Mouse (Mus musculus) liver, embryonic 15.5 days (tissue): ENCODE measurements around the gene Kcnab2. TPM values are rescaled to one million over a fixed set of nuclear protein-coding genes. Genes with fewer than 3 reads are reported as not detected.

Source experiments
- ATAC-seq: fragments of 200-750 bp; cut with Nextera tagmentation; 2 replicates; pipeline ENCODE4 v1.8.0; 2017; ENCODE audit warnings: moderate number of reproducible peaks, mild to moderate bottlenecking, moderate library complexity; ENCODE audit not compliant: insufficient read depth
- H3K27ac ChIP-seq: fragments of 300-500 bp; sonication (generic); replicated peaks from 2 replicates; pipeline ENCODE4 v1.5.1; 2015; ENCODE audit warnings: mild to moderate bottlenecking, inconsistent platforms
- H3K27me3 ChIP-seq: fragments of 300-500 bp; sonication (generic); 2 replicates; pipeline ENCODE4 v1.6.1; 2015; ENCODE audit warnings: mild to moderate bottlenecking, inconsistent platforms
- H3K36me3 ChIP-seq: fragments of 300-500 bp; sonication (generic); replicated peaks from 2 replicates; pipeline ENCODE4 v1.6.1; 2015; ENCODE audit warnings: moderate library complexity, mild to moderate bottlenecking, inconsistent platforms
- H3K4me1 ChIP-seq: fragments of 300-500 bp; sonication (generic); replicated peaks from 2 replicates; pipeline ENCODE4 v1.6.1; 2015; ENCODE audit warnings: inconsistent platforms
- H3K4me2 ChIP-seq: fragments of 300-500 bp; sonication (generic); 2 replicates; pipeline ENCODE4 v1.6.1; 2015; ENCODE audit warnings: moderate library complexity, mild to moderate bottlenecking, inconsistent platforms
- H3K4me3 ChIP-seq: fragments of 300-500 bp; sonication (generic); replicated peaks from 2 replicates; pipeline ENCODE4 v1.5.1; 2015; ENCODE audit warnings: mild to moderate bottlenecking, inconsistent platforms
- H3K9ac ChIP-seq: fragments of 300-500 bp; sonication (generic); 2 replicates; pipeline ENCODE4 v1.6.1; 2015; ENCODE audit warnings: moderate library complexity, mild to moderate bottlenecking, inconsistent platforms
- H3K9me3 ChIP-seq: fragments of 300-500 bp; sonication (generic); replicated peaks from 2 replicates; pipeline ENCODE4 v1.6.1; 2016; ENCODE audit warnings: inconsistent platforms
- WGBS: fragments of 180-500 bp; shearing (Covaris S2); methylation state at CpG from one replicate; pipeline ENCODE4 v1.1.7; 2015; ENCODE audit warnings: mixed read lengths; ENCODE audit not compliant: insufficient replicate concordance; 5-methylcytosine and 5-hydroxymethylcytosine counted together
- polyA plus RNA-seq: library from polyadenylated mRNA; unstranded; fragments of >200 nt; fragmentation: Nextera tagmentation; extraction: Ambion mirVana; gene quantifications from 2 replicates; pipeline ENCODE4 v1.2.1, GENCODE M21; 2015

Gene Kcnab2
- polyA plus RNA-seq, 1 experiment from 2014 or later = 8.5 TPM

GRCm38 (mm10) chr4:152349837-152350381, 127.8 kb downstream of the Kcnab2 start:
- Histone ChIP-seq H3K4me3 (no peak overlapping the region), H3K4me2 (no peak overlapping the region), H3K36me3 (no peaks in the 10 kb centered on the region), H3K27me3 (peaks cover 58% of the 10 kb centered on the region), H3K4me1 (peaks cover 6% of the 10 kb centered on the region), H3K9ac (no peak overlapping the region), H3K9me3 (no peaks in the 10 kb centered on the region), H3K27ac (no peak overlapping the region)
- ATAC-seq = no peak
- WGBS = 7% methylated on average over 17 of the region's 17 CpGs

- peaks cover 16% of the 10 kb centered on the region for H3K4me1 ChIP-seq
- peak; percentile 78 for ATAC-seq
- H3K36me3 ChIP-seq = no peaks in the 10 kb centered on the region
- no peak overlapping the region for H3K4me3 ChIP-seq
- H3K27me3 ChIP-seq = peaks cover 72% of the 10 kb centered on the region
- H3K9me3 ChIP-seq = no peaks in the 10 kb centered on the region
- no peak overlapping the region for H3K27ac ChIP-seq
- H3K9ac ChIP-seq = no peak overlapping the region
- 31% methylated on average over 7 of the region's 7 CpGs for WGBS
- no peak overlapping the region for H3K4me2 ChIP-seq
These were observed 132.4 kb downstream of the Kcnab2 start for GRCm38 (mm10) chr4:152345120-152345889.

DNA sequence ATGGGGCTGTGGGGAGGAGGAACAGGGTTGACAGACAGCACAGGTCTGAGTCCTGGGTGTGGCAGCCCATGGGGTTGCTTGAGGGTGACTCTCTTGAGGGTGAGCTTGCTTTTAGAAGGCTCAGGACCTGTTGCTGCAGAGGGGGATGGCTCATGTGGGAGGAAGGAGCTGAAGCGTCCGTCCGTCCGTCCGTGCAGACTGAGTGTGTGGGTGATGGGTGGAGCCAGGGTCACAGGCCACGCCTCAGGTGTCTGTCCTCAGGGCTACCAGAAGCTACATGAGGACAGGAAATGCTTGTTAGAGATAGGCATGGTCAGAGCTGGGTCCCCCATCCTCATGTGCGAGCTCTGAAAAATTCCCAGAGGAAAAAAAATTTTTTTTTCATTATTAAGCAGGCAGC, 133.0 kb downstream of the Kcnab2 start:
- no peaks in the 10 kb centered on the region for H3K36me3 ChIP-seq
- peaks cover 72% of the 10 kb centered on the region for H3K27me3 ChIP-seq
- no peak overlapping the region for H3K4me3 ChIP-seq
- 13% methylated on average over 7 of the region's 7 CpGs for WGBS
- ATAC-seq = no peak
- H3K9ac ChIP-seq = no peak overlapping the region
- no peaks in the 10 kb centered on the region for H3K9me3 ChIP-seq
- peaks cover 16% of the 10 kb centered on the region for H3K4me1 ChIP-seq
- no peak overlapping the region for H3K27ac ChIP-seq
- no peak overlapping the region for H3K4me2 ChIP-seq

DNA sequence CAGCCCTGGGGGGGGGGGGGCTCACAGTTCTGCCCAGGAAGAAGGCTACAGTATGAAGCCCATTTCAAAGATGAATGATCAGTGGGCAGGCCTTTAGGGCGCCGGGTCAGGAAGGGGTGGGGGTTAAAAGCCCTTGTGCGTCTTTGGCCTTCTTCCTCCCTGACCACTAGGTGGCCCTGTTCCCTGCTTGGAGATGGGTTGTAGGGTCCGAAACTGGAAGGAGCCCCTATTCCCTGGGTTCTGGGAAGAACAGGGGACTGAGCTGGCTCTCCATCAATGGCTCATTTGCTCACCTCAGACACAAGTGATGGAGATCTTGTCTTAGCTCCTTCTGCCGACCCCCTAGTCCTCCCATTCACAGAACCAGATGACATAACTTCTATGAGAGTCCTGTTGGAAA, 134.4 kb downstream of the Kcnab2 start:
- 5% methylated on average over 5 of the region's 5 CpGs for WGBS
- ATAC-seq = no peak
- Histone ChIP-seq H3K4me1 (peaks cover 24% of the 10 kb centered on the region), H3K27me3 (peaks cover 72% of the 10 kb centered on the region), H3K9ac (no peak overlapping the region), H3K36me3 (no peaks in the 10 kb centered on the region), H3K4me3 (no peak overlapping the region), H3K27ac (no peak overlapping the region), H3K9me3 (no peaks in the 10 kb centered on the region), H3K4me2 (no peak overlapping the region)

Other genes starting within 250 kb of the Kcnab2 start
- gene Gpr153, start 203.6 kb downstream of the Kcnab2 start, polyA plus RNA-seq = 0.76 and 1.2 TPM in 2 replicates
- gene Hes3, start 186.2 kb downstream of the Kcnab2 start, polyA plus RNA-seq = not detected in 2 replicates
- 7.6 TPM in 2 replicates for gene Icmt, start 180.6 kb downstream of the Kcnab2 start, polyA plus RNA-seq
- 0.08 TPM in 1 of 2 replicates, not detected in the other for gene Rnf207, start 158.9 kb downstream of the Kcnab2 start, polyA plus RNA-seq
- gene Rpl22, start 152.1 kb downstream of the Kcnab2 start, polyA plus RNA-seq = 146 and 201 TPM in 2 replicates
- gene Chd5, start 139.2 kb downstream of the Kcnab2 start, polyA plus RNA-seq = 0.03 and 0.16 TPM in 2 replicates
- 0.12 TPM in 2 replicates for gene Nphp4, start 1.2 kb downstream of the Kcnab2 start, polyA plus RNA-seq